Mouse (Mus musculus): ENCODE measurements around the gene Olfr1354. TPM values are rescaled to one million over a fixed set of nuclear protein-coding genes. Genes with fewer than 3 reads are reported as not detected.
"Not testable (repeated sequence)": the region's sequence is repeated elsewhere in the genome, so short reads cannot be mapped to it uniquely, and the experiment has no call there.

Gene Olfr1354
- not detected in 2 replicates for polyA plus RNA-seq (2014; fragmentation: Nextera tagmentation; extraction: Ambion mirVana)

DNA sequence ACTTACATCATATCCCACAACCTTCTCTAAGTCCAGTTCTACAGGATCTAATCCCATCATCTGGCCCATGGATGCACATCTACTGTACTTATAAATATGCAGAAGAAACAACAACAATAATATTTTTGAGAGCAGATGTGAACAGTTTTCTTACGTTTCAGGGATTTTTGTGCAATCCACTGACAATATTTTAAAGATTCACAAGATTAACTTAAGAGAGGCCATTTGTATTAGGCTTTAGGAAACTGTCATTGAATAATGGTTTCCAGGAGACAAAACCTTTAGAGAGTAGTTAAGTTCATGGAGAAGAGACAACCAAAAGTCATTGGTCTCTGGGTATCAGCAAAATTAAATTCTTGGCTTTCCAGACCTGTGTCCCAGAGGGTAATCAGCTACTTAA is at the start of gene Olfr1354:
Gene Olfr1354 (plus strand): TSS at position 301 of the 400 bp plus-strand sequence.
- not testable (repeated sequence) for ATAC-seq (replicated peaks; ENCODE audit: low FRiP score); H3K4me3 ChIP-seq (ENCODE audit: low read depth, low read length)
- WGBS, result 68% methylated on average over 1 of the region's 1 CpGs

GRCm38 (mm10) chr10:78875240-78875639 is 37.7 kb upstream of the Olfr1354 start, which contains the start of gene Olfr1355:
Olfr1355 (plus strand) TSS chr10:78875540.
- DNase-seq (ENCODE audit: low spot score) (no peak), ATAC-seq (replicated peaks; ENCODE audit: low FRiP score) (no peak)
- H3K36me3 ChIP-seq (ENCODE audit: control insufficient read depth, insufficient read depth, low read length), result no peaks in the 10 kb centered on the region
- H3K9me3 ChIP-seq (ENCODE audit: control insufficient read depth, low read length), result no peaks in the 10 kb centered on the region
- H3K27me3 ChIP-seq (replicated peaks; ENCODE audit: control insufficient read depth, insufficient read depth, low read length), result no peaks in the 10 kb centered on the region
- H3K4me1 ChIP-seq (replicated peaks; ENCODE audit: control insufficient read depth, insufficient read depth, low read length), result no peaks in the 10 kb centered on the region
- no peak within 1 kb of the TSS for H3K9ac ChIP-seq (ENCODE audit: low read depth, low read length)
- H3K27ac ChIP-seq (ENCODE audit: low read depth, low read length), result no peak within 1 kb of the TSS
- no peak within 1 kb of the TSS for H3K4me2 ChIP-seq
- no peak within 1 kb of the TSS for H3K4me3 ChIP-seq (ENCODE audit: low read depth, low read length)
- WGBS, result 61% methylated on average over 2 of the region's 2 CpGs

More for the DNA sequence above, at the start of gene Olfr1354:
- not testable (repeated sequence) for H3K4me2 ChIP-seq; H3K9ac ChIP-seq (ENCODE audit: low read depth, low read length); H3K27ac ChIP-seq (ENCODE audit: low read depth, low read length); DNase-seq (ENCODE audit: low spot score); H3K36me3 ChIP-seq (ENCODE audit: control insufficient read depth, insufficient read depth, low read length); H3K9me3 ChIP-seq (ENCODE audit: control insufficient read depth, low read length); H3K4me1 ChIP-seq (replicated peaks; ENCODE audit: control insufficient read depth, insufficient read depth, low read length); H3K27me3 ChIP-seq (replicated peaks; ENCODE audit: control insufficient read depth, insufficient read depth, low read length)

GRCm38 (mm10) chr10:78950336-78950735 is 37.4 kb downstream of the Olfr1354 start, which contains the start of gene Olfr8:
Olfr8 (plus strand) TSS chr10:78950636.
- H3K4me2 ChIP-seq; H3K27me3 ChIP-seq (replicated peaks; ENCODE audit: control insufficient read depth, insufficient read depth, low read length); H3K4me1 ChIP-seq (replicated peaks; ENCODE audit: control insufficient read depth, insufficient read depth, low read length); H3K9ac ChIP-seq (ENCODE audit: low read depth, low read length); DNase-seq (ENCODE audit: low spot score); H3K4me3 ChIP-seq (ENCODE audit: low read depth, low read length); H3K27ac ChIP-seq (ENCODE audit: low read depth, low read length); H3K36me3 ChIP-seq (ENCODE audit: control insufficient read depth, insufficient read depth, low read length); ATAC-seq (replicated peaks; ENCODE audit: low FRiP score); H3K9me3 ChIP-seq (ENCODE audit: control insufficient read depth, low read length): not testable (repeated sequence)
- 70% methylated on average over 1 of the region's 1 CpGs for WGBS

- not testable (repeated sequence) for H3K9me3 ChIP-seq (ENCODE audit: control insufficient read depth, low read length); ATAC-seq (replicated peaks; ENCODE audit: low FRiP score); H3K4me2 ChIP-seq; H3K27ac ChIP-seq (ENCODE audit: low read depth, low read length); H3K9ac ChIP-seq (ENCODE audit: low read depth, low read length); H3K36me3 ChIP-seq (ENCODE audit: control insufficient read depth, insufficient read depth, low read length); H3K27me3 ChIP-seq (replicated peaks; ENCODE audit: control insufficient read depth, insufficient read depth, low read length); H3K4me1 ChIP-seq (replicated peaks; ENCODE audit: control insufficient read depth, insufficient read depth, low read length); H3K4me3 ChIP-seq (ENCODE audit: low read depth, low read length); DNase-seq (ENCODE audit: low spot score)
Observed at GRCm38 (mm10) chr10:78963009-78963408, 50.0 kb downstream of the Olfr1354 start, which contains the start of gene Olfr1353. Olfr1353 (plus strand) TSS chr10:78963309.

Other genes starting within 250 kb of the Olfr1354 start
- gene Casp14, start 194.9 kb upstream of the Olfr1354 start, polyA plus RNA-seq (2014; fragmentation: Nextera tagmentation; extraction: Ambion mirVana), result not detected in 2 replicates
- gene Ccdc105, start 160.1 kb upstream of the Olfr1354 start, polyA plus RNA-seq (2014; fragmentation: Nextera tagmentation; extraction: Ambion mirVana), result not detected in 2 replicates
- gene Slc1a6, start 132.7 kb upstream of the Olfr1354 start, polyA plus RNA-seq (2014; fragmentation: Nextera tagmentation; extraction: Ambion mirVana), result 0.45 and 0.73 TPM in 2 replicates
- gene Olfr1356, start 61.0 kb upstream of the Olfr1354 start, polyA plus RNA-seq (2014; fragmentation: Nextera tagmentation; extraction: Ambion mirVana), result not detected in 2 replicates
- gene Olfr1355, start 37.6 kb upstream of the Olfr1354 start, polyA plus RNA-seq (2014; fragmentation: Nextera tagmentation; extraction: Ambion mirVana), result not detected in 2 replicates
- not detected in 2 replicates for gene Olfr8, start 37.5 kb downstream of the Olfr1354 start, polyA plus RNA-seq (2014; fragmentation: Nextera tagmentation; extraction: Ambion mirVana)
- not detected in 2 replicates for gene Olfr1353, start 50.1 kb downstream of the Olfr1354 start, polyA plus RNA-seq (2014; fragmentation: Nextera tagmentation; extraction: Ambion mirVana)
- not detected in 2 replicates for gene Olfr1352, start 67.9 kb downstream of the Olfr1354 start, polyA plus RNA-seq (2014; fragmentation: Nextera tagmentation; extraction: Ambion mirVana)
- gene Olfr1351, start 99.3 kb downstream of the Olfr1354 start, polyA plus RNA-seq (2014; fragmentation: Nextera tagmentation; extraction: Ambion mirVana), result not detected in 2 replicates
- not detected in 2 replicates for gene Olfr57, start 115.6 kb downstream of the Olfr1354 start, polyA plus RNA-seq (2014; fragmentation: Nextera tagmentation; extraction: Ambion mirVana)
- gene 2610008E11Rik, start 184.4 kb downstream of the Olfr1354 start, polyA plus RNA-seq (2014; fragmentation: Nextera tagmentation; extraction: Ambion mirVana), result 14.1 TPM in 2 replicates
- gene Vmn2r80, start 235.6 kb downstream of the Olfr1354 start, polyA plus RNA-seq (2014; fragmentation: Nextera tagmentation; extraction: Ambion mirVana), result not detected in 2 replicates